8 mouse cellular contexts compared by ENCODE assay signal in genomic region chr3:57335080-57335815, GRCm38 (mm10). TPM values are rescaled to one million over a fixed set of nuclear protein-coding genes. Genes with fewer than 3 reads are reported as not detected.
DNase-seq lines count a peak whose midpoint lies in the region; ATAC-seq and TF ChIP-seq lines count a peak whose summit lies in the region.

No protein-coding gene starts in this region.

- peak overlapping the region; percentile 41 for H3K27ac ChIP-seq in lung, embryonic 15.5 days
- H3K27ac ChIP-seq in heart, embryonic 13.5 days (replicated peaks): peak overlapping the region; percentile 74
- peak overlapping the region; percentile 73 for H3K27ac ChIP-seq in kidney, postnatal 0 days
- 0 out of 2 replicates have a peak overlapping the region, but pooled peaks have one; percentile 4 for H3K27ac ChIP-seq in stomach, postnatal 0 days (replicated peaks)
- H3K27ac ChIP-seq in neural tube, embryonic 15.5 days (replicated peaks): no peak overlapping the region
- no peak overlapping the region for H3K27ac ChIP-seq in midbrain, embryonic 14.5 days (replicated peaks; ENCODE audit: low read depth, low read length)

- H3K4me1 ChIP-seq in lung, embryonic 15.5 days: no peaks in the 10 kb centered on the region
- H3K4me1 ChIP-seq in heart, embryonic 13.5 days: peaks cover 7% of the 10 kb centered on the region; the same call in 1 of the 2 replicates
- H3K4me1 ChIP-seq in kidney, postnatal 0 days (replicated peaks; ENCODE audit: insufficient read depth, low read length): 0 out of 2 replicates have a peak, but pooled peaks cover 4% of the 10 kb centered on the region
- H3K4me1 ChIP-seq in stomach, postnatal 0 days (replicated peaks; ENCODE audit: control insufficient read depth, insufficient read depth): no peaks in the 10 kb centered on the region
- H3K4me1 ChIP-seq in neural tube, embryonic 15.5 days: no peaks in the 10 kb centered on the region
- no peaks in the 10 kb centered on the region for H3K4me1 ChIP-seq in midbrain, embryonic 14.5 days (ENCODE audit: control insufficient read depth, insufficient read depth, low read length)

- H3K36me3 ChIP-seq in lung, embryonic 15.5 days: no peaks in the 10 kb centered on the region
- H3K36me3 ChIP-seq in heart, embryonic 13.5 days: no peaks in the 10 kb centered on the region
- H3K36me3 ChIP-seq in kidney, postnatal 0 days (ENCODE audit: insufficient read depth, low read length): no peaks in the 10 kb centered on the region
- H3K36me3 ChIP-seq in stomach, postnatal 0 days (ENCODE audit: control insufficient read depth, insufficient read depth, low read length): no peaks in the 10 kb centered on the region
- H3K36me3 ChIP-seq in neural tube, embryonic 15.5 days: no peaks in the 10 kb centered on the region
- H3K36me3 ChIP-seq in midbrain, embryonic 14.5 days (ENCODE audit: control insufficient read depth, insufficient read depth, low read length): no peaks in the 10 kb centered on the region

- no peak overlapping the region for H3K9ac ChIP-seq in lung, embryonic 15.5 days
- H3K9ac ChIP-seq in heart, embryonic 13.5 days: no peak overlapping the region
- H3K9ac ChIP-seq in kidney, postnatal 0 days (ENCODE audit: low read depth, low read length): no peak overlapping the region
- no peak overlapping the region for H3K9ac ChIP-seq in stomach, postnatal 0 days (ENCODE audit: low read length)
- H3K9ac ChIP-seq in neural tube, embryonic 15.5 days (replicated peaks): no peak overlapping the region
- H3K9ac ChIP-seq in midbrain, embryonic 14.5 days (replicated peaks; ENCODE audit: low read length): no peak overlapping the region

- TF ChIP-seq EP300 in stomach, postnatal 0 days (optimal IDR thresholded peaks at IDR 0.05): no peak

- H3K4me2 ChIP-seq in lung, embryonic 15.5 days: no peak overlapping the region
- H3K4me2 ChIP-seq in heart, embryonic 13.5 days: no peak overlapping the region
- no peak overlapping the region for H3K4me2 ChIP-seq in kidney, postnatal 0 days (ENCODE audit: low read length)
- no peak overlapping the region for H3K4me2 ChIP-seq in stomach, postnatal 0 days (replicated peaks; ENCODE audit: low read depth)
- no peak overlapping the region for H3K4me2 ChIP-seq in neural tube, embryonic 15.5 days
- H3K4me2 ChIP-seq in midbrain, embryonic 14.5 days (ENCODE audit: low read length): no peak overlapping the region

- H3K9me3 ChIP-seq in lung, embryonic 15.5 days: no peaks in the 10 kb centered on the region
- no peaks in the 10 kb centered on the region for H3K9me3 ChIP-seq in heart, embryonic 13.5 days
- H3K9me3 ChIP-seq in kidney, postnatal 0 days (replicated peaks; ENCODE audit: low read length): no peaks in the 10 kb centered on the region
- no peaks in the 10 kb centered on the region for H3K9me3 ChIP-seq in stomach, postnatal 0 days (ENCODE audit: control insufficient read depth, low read length)
- no peaks in the 10 kb centered on the region for H3K9me3 ChIP-seq in neural tube, embryonic 15.5 days (replicated peaks)
- H3K9me3 ChIP-seq in midbrain, embryonic 14.5 days (ENCODE audit: control insufficient read depth, low read length): no peaks in the 10 kb centered on the region; the same call in 1 of the 2 replicates

- ATAC-seq in lung, embryonic 15.5 days (ENCODE audit: borderline replicate concordance, extremely low read depth, low FRiP score, low TSS enrichment): no peak; the same call in 1 of the 2 replicates
- ATAC-seq in heart, embryonic 13.5 days (ENCODE audit: extremely low read depth, insufficient number of reproducible peaks, low FRiP score, low TSS enrichment): no peak
- ATAC-seq in kidney, postnatal 0 days (replicated peaks; ENCODE audit: low FRiP score, low read depth): no peak
- no peak for ATAC-seq in stomach, postnatal 0 days (ENCODE audit: low FRiP score, low TSS enrichment)
- no peak for ATAC-seq in neural tube, embryonic 15.5 days (ENCODE audit: low FRiP score)
- ATAC-seq in midbrain, embryonic 14.5 days (ENCODE audit: low FRiP score, low TSS enrichment): no peak
- no peak for ATAC-seq in megakaryocyte progenitor cell, adult 5-6 weeks (replicated peaks; ENCODE audit: poor library complexity)

- WGBS in lung, embryonic 15.5 days: 68% methylated on average over 3 of the region's 3 CpGs
- 50% methylated on average over 3 of the region's 3 CpGs for WGBS in heart, embryonic 13.5 days
- 63% methylated on average over 3 of the region's 3 CpGs for WGBS in kidney, postnatal 0 days
- 66% methylated on average over 3 of the region's 3 CpGs for WGBS in stomach, postnatal 0 days
- 80% methylated on average over 3 of the region's 3 CpGs for WGBS in neural tube, embryonic 15.5 days
- WGBS in midbrain, embryonic 14.5 days: 88% methylated on average over 3 of the region's 3 CpGs

- H3K27me3 ChIP-seq in lung, embryonic 15.5 days: no peaks in the 10 kb centered on the region
- no peaks in the 10 kb centered on the region for H3K27me3 ChIP-seq in heart, embryonic 13.5 days (replicated peaks)
- H3K27me3 ChIP-seq in kidney, postnatal 0 days (ENCODE audit: insufficient read depth, low read length): no peaks in the 10 kb centered on the region
- no peaks in the 10 kb centered on the region for H3K27me3 ChIP-seq in stomach, postnatal 0 days (ENCODE audit: control insufficient read depth, insufficient read depth, low read length)
- no peaks in the 10 kb centered on the region for H3K27me3 ChIP-seq in neural tube, embryonic 15.5 days (replicated peaks)
- no peaks in the 10 kb centered on the region for H3K27me3 ChIP-seq in midbrain, embryonic 14.5 days (ENCODE audit: control insufficient read depth, insufficient read depth, low read length)

- DNase-seq in lung, postnatal 14 days: no peak
- peak; percentile 86 for DNase-seq in kidney, postnatal 0 days (ENCODE audit: low spot score)
- no peak for DNase-seq in stomach, postnatal 0 days (ENCODE audit: low spot score)
- DNase-seq in midbrain, embryonic 14.5 days: no peak

- no peak overlapping the region for H3K4me3 ChIP-seq in lung, embryonic 15.5 days
- H3K4me3 ChIP-seq in heart, embryonic 13.5 days: no peak overlapping the region
- H3K4me3 ChIP-seq in kidney, postnatal 0 days (replicated peaks; ENCODE audit: low read depth, low read length): no peak overlapping the region
- no peak overlapping the region for H3K4me3 ChIP-seq in stomach, postnatal 0 days (ENCODE audit: low read depth, low read length)
- no peak overlapping the region for H3K4me3 ChIP-seq in neural tube, embryonic 15.5 days (replicated peaks)
- no peak overlapping the region for H3K4me3 ChIP-seq in midbrain, embryonic 14.5 days (replicated peaks; ENCODE audit: low read depth, low read length)

- TF ChIP-seq CTCF in kidney, postnatal 0 days (IDR thresholded peaks at IDR 0.05; ENCODE audit: low read depth): no peak
- no peak for TF ChIP-seq CTCF in stomach, postnatal 0 days (IDR thresholded peaks at IDR 0.05; ENCODE audit: low read depth)

RNA-seq across cellular contexts. Expression of gene Tm4sf1, which starts 33.5 kb away (rescaled TPM):
- polyA plus RNA-seq in lung, embryonic 15.5 days (2015; fragmentation: Nextera tagmentation; extraction: Ambion mirVana): 96.9 and 100.0 TPM in 2 replicates
- 205 and 242 TPM in 2 replicates for polyA plus RNA-seq in heart, embryonic 13.5 days (2015; fragmentation: Nextera tagmentation; extraction: Ambion mirVana)
- 386 and 407 TPM in 2 replicates for polyA plus RNA-seq in kidney, postnatal 0 days (2015; fragmentation: Nextera tagmentation; extraction: Ambion mirVana)
- polyA plus RNA-seq in stomach, postnatal 0 days (2015; fragmentation: Nextera tagmentation; extraction: Ambion mirVana): 65.9 and 69.6 TPM in 2 replicates
- polyA plus RNA-seq in neural tube, embryonic 15.5 days (2015; fragmentation: Nextera tagmentation; extraction: Ambion mirVana): 31.1 and 42.5 TPM in 2 replicates
- polyA plus RNA-seq in midbrain, embryonic 14.5 days (2014; fragmentation: Nextera tagmentation; extraction: Ambion mirVana): 9.0 and 22.3 TPM in 2 replicates
- not detected in 2 replicates for total RNA-seq in megakaryocyte progenitor cell, adult 5-6 weeks (2015)
- not detected in 2 replicates for total RNA-seq in megakaryocyte progenitor cell, adult 5-6 weeks (2017)

Comparison
In these comparisons a context has a peak if more than half of its experiments do, and no peak if none do; other contexts are left out.
1. H3K27ac ChIP-seq: peak in lung, embryonic 15.5 days (single experiment), heart, embryonic 13.5 days (single experiment), kidney, postnatal 0 days (single experiment) and stomach, postnatal 0 days (single experiment); none in neural tube, embryonic 15.5 days (single experiment) and midbrain, embryonic 14.5 days (single experiment).